Mouse (Mus musculus): ENCODE data around the gene Gap43. TPM values are rescaled to one million over a fixed set of nuclear protein-coding genes. Genes with fewer than 3 reads are reported as not detected.

Gap43 gene
- 14.8 and 14.9 TPM in 2 replicates for polyA plus RNA-seq (2014; fragmentation: Nextera tagmentation; extraction: Ambion mirVana)

DNA sequence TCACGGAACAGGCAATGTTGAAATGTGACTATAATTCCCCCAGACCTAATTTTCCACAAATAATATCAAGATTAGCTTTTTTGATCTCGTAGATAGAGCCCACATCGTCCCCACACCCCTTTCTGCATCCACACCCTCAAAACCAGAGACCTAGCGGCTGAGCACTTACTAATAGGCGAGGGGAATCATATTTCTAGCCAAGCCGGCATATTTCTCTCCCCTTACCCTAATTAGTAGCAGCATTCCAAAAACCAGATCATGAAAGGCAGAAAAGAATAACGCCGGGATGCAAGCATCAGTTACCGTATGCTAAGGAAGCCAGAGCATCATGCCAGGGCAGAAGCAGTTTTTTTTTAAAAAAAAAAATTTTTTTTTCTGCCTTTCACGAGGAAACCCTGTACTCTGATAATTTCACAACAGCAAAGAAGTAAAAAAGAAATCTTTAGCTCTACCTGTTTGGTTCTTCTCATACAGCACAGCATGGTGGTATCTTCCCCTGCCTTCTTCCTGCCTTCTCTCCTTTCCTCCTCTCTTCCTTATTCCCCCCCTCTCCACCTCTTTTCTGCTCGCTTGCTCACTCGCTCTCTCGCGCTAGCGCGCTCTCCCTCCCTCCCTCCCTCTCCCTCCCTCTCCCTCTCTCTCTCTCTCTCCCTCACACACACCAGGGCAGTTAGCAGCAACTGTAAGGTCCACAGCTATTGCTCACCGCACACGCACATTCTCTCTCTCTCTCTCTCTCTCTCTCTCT lies at the start of gene Gap43:
Gene Gap43, minus strand, starts transcription at position 631 of the 748 bp plus-strand sequence.
- H3K4me1 ChIP-seq (ENCODE audit: insufficient read depth), result 0 out of 2 replicates have a peak, but pooled peaks cover 3% of the 10 kb centered on the region

DNA sequence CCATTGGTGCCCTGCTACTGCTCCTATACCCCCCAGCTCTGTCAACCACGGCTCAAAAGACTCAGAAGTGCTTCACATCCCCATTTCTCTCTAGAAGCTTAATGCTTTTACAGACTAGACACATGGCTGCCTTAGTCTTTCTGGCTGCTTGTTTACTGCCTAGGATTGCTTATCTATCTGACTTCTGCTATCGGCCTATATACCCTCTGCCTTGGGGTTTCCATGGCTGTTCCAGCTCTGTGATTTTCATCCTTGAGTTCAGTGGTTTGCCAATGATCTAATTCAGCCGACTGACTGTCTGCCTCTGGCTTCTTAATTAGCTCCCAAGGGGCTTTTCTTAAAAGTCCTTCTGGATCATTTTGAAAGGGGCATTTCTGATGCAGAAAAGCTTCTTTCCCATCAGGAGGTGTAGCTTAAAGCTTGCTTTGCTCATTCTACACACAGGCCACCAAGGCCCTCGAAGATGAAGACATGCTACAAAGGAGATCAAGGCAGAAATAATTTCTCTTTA lies 40.9 kb upstream of the Gap43 start:
- no peaks in the 10 kb centered on the region for H3K9me3 ChIP-seq (ENCODE audit: low read depth, low read length)
- ATAC-seq (ENCODE audit: insufficient read depth) (no peak), DNase-seq (no peak)
- H3K4me3 ChIP-seq (ENCODE audit: low read depth, low read length), result no peak overlapping the region
- no peak for TF ChIP-seq CTCF (IDR thresholded peaks at IDR 0.05; ENCODE audit: low read depth)
- WGBS, result 62% methylated on average over 4 of the region's 4 CpGs
- no peaks in the 10 kb centered on the region for H3K4me1 ChIP-seq (ENCODE audit: insufficient read depth)
- no peak overlapping the region for H3K4me2 ChIP-seq
- no peaks in the 10 kb centered on the region for H3K27me3 ChIP-seq (ENCODE audit: insufficient read depth, low read length)
- no peak overlapping the region for H3K9ac ChIP-seq
- no peak overlapping the region for H3K27ac ChIP-seq (ENCODE audit: low read depth)
- H3K36me3 ChIP-seq (ENCODE audit: insufficient read depth), result no peaks in the 10 kb centered on the region

More for the DNA sequence above, at the start of gene Gap43:
- under 1% methylated on average over 18 of the region's 18 CpGs for WGBS
- H3K36me3 ChIP-seq (ENCODE audit: insufficient read depth), result no peaks in the 10 kb centered on the region
- H3K9ac ChIP-seq, result peak within 1 kb of the TSS; percentile 26; the same call in 1 of the 2 replicates
- peak within 1 kb of the TSS; percentile 28 for H3K4me3 ChIP-seq (ENCODE audit: low read depth, low read length)
- peak within 1 kb of the TSS; percentile 61 for H3K4me2 ChIP-seq
- ATAC-seq (ENCODE audit: insufficient read depth) (peak; percentile 72; the same call in 1 of the 2 replicates), DNase-seq (peak; percentile 28)
- H3K27ac ChIP-seq (ENCODE audit: low read depth), result no peak within 1 kb of the TSS
- no peaks in the 10 kb centered on the region for H3K9me3 ChIP-seq (ENCODE audit: low read depth, low read length)
- peaks cover 12% of the 10 kb centered on the region; the same call in 1 of the 2 replicates for H3K27me3 ChIP-seq (ENCODE audit: insufficient read depth, low read length)
- TF ChIP-seq CTCF (IDR thresholded peaks at IDR 0.05; ENCODE audit: low read depth), result no peak

DNA sequence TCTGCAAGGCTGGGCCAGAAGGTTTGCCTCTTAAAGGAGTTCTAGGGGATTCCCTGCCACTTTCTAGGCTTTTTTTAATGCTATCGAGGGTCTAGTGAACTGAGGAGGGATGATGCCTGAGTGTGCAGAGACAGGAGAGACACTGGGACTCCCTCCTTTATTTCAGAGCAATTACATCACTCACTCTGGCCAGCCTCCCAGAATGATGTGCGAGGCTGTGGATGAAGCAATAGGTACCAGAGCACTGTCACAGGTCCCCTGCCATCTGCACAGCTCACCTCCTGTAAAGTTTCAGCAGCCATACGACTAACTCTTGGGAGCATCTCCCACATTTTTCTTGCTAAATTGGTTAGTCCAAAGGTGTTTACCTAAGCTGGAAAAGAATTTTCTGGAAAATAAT lies 40.2 kb upstream of the Gap43 start:
- H3K27ac ChIP-seq (ENCODE audit: low read depth), result no peak overlapping the region
- H3K4me3 ChIP-seq (ENCODE audit: low read depth, low read length), result no peak overlapping the region
- H3K27me3 ChIP-seq (ENCODE audit: insufficient read depth, low read length), result no peaks in the 10 kb centered on the region
- no peaks in the 10 kb centered on the region for H3K9me3 ChIP-seq (ENCODE audit: low read depth, low read length)
- no peak for TF ChIP-seq CTCF (IDR thresholded peaks at IDR 0.05; ENCODE audit: low read depth)
- no peak overlapping the region for H3K9ac ChIP-seq
- no peak overlapping the region for H3K4me2 ChIP-seq
- no peak for DNase-seq
- no peaks in the 10 kb centered on the region for H3K4me1 ChIP-seq (ENCODE audit: insufficient read depth)
- H3K36me3 ChIP-seq (ENCODE audit: insufficient read depth), result no peaks in the 10 kb centered on the region
- 41% methylated on average over 3 of the region's 3 CpGs for WGBS
- no peak for ATAC-seq (ENCODE audit: insufficient read depth)

DNA sequence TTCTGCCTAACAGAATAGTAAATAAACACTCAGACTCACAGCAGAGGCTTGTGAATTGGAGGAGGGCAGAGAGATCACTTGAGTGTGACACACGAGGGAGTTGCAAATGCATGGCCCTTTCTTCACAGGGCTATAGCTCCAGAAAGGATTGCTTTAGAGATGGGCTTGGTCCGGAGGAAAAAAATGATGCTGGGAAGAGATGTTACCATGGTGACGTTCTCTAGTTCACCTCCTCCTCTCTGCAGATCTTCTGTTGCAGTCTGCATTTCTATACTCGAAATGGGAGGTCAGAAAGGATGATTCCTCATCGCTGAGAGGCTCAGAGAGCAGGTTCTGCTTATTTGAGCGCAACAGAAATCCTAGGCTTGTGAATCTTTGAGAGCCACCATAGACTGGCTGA lies 29.7 kb upstream of the Gap43 start:
- no peak for DNase-seq
- no peak overlapping the region for H3K9ac ChIP-seq
- no peak overlapping the region for H3K27ac ChIP-seq (ENCODE audit: low read depth)
- 72% methylated on average over 6 of the region's 6 CpGs for whole genome bisulfite sequencing
- no peak for ATAC-seq (ENCODE audit: insufficient read depth)
- H3K4me3 ChIP-seq (ENCODE audit: low read depth, low read length), result no peak overlapping the region
- H3K4me1 ChIP-seq (ENCODE audit: insufficient read depth), result no peaks in the 10 kb centered on the region
- no peak overlapping the region for H3K4me2 ChIP-seq
- no peaks in the 10 kb centered on the region for H3K27me3 ChIP-seq (ENCODE audit: insufficient read depth, low read length)
- no peak for TF ChIP-seq CTCF (IDR thresholded peaks at IDR 0.05; ENCODE audit: low read depth)
- H3K36me3 ChIP-seq (ENCODE audit: insufficient read depth), result no peaks in the 10 kb centered on the region
- no peaks in the 10 kb centered on the region for H3K9me3 ChIP-seq (ENCODE audit: low read depth, low read length)

DNA sequence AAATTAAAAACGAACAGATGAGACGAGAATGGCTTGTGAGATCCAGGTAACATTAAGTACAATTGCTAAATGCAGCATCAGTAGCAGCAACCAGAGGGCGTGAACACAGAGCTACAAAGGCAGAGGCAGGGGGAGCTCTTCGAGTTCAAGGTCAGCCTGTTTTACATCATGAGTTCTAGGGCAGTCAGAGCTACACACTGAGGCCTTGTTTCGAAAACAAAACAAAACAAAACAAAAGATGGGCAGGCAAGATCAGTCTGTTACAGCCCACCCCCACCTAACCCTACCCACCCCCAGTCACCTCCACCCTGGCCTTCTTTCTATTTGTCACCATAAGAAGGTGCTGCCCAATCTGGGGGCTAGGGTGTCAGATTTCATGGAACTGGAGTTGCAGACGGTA lies 28.9 kb upstream of the Gap43 start:
- no peak overlapping the region for H3K9ac ChIP-seq
- ATAC-seq (ENCODE audit: insufficient read depth), result no peak
- H3K4me3 ChIP-seq (ENCODE audit: low read depth, low read length), result no peak overlapping the region
- WGBS, result 84% methylated on average over 6 of the region's 6 CpGs
- DNase-seq, result no peak
- H3K9me3 ChIP-seq (ENCODE audit: low read depth, low read length), result no peaks in the 10 kb centered on the region
- H3K27me3 ChIP-seq (ENCODE audit: insufficient read depth, low read length), result no peaks in the 10 kb centered on the region
- H3K4me2 ChIP-seq, result no peak overlapping the region
- no peak for TF ChIP-seq CTCF (IDR thresholded peaks at IDR 0.05; ENCODE audit: low read depth)
- H3K4me1 ChIP-seq (ENCODE audit: insufficient read depth), result no peaks in the 10 kb centered on the region
- H3K36me3 ChIP-seq (ENCODE audit: insufficient read depth), result no peaks in the 10 kb centered on the region
- H3K27ac ChIP-seq (ENCODE audit: low read depth), result no peak overlapping the region

DNA sequence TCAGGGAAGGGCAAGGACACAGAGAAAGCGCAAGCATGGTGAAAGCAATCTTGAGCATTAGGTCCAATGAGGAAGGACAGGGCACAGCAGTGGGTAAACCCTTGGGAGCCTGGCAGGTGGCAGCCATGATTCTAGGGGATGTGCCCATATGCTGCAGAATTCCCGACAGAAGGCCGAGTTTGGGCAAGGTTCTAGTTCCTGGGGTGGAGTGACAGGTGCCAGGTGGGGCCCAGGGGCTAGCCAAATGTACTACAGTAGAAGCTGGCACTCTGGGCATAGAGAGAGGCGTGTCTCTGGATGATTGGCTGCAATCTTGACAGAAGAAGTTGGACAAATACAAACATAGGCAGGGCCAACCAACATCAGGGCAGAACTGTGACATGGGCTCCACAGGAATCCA lies 19.6 kb upstream of the Gap43 start:
- no peak overlapping the region for H3K27ac ChIP-seq (ENCODE audit: low read depth)
- no peak overlapping the region for H3K9ac ChIP-seq
- DNase-seq (no peak), ATAC-seq (ENCODE audit: insufficient read depth) (no peak)
- no peaks in the 10 kb centered on the region for H3K36me3 ChIP-seq (ENCODE audit: insufficient read depth)
- H3K4me2 ChIP-seq, result no peak overlapping the region
- WGBS, result 86% methylated on average over 4 of the region's 4 CpGs
- H3K4me3 ChIP-seq (ENCODE audit: low read depth, low read length), result no peak overlapping the region
- no peaks in the 10 kb centered on the region for H3K27me3 ChIP-seq (ENCODE audit: insufficient read depth, low read length)
- no peaks in the 10 kb centered on the region for H3K9me3 ChIP-seq (ENCODE audit: low read depth, low read length)
- no peak for TF ChIP-seq CTCF (IDR thresholded peaks at IDR 0.05; ENCODE audit: low read depth)
- no peaks in the 10 kb centered on the region for H3K4me1 ChIP-seq (ENCODE audit: insufficient read depth)

DNA sequence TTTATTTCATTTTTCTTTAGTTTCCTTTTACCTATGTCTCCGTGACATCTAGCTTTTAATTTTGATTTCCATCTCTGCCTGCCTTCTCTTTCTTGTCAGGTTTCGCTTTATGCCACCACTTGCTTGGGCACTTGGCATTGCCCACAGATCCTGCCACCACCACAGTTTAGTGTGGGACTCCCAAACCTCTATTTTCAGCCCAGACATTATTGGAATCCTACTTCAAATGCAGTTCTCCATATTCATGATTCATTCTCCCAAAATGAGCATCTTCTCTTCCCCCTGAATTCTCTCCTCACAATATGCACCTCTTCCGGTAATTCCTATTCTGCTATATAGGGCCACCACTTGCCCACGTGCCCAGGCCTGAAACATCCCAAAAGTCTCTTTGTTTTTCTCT lies 17.6 kb upstream of the Gap43 start:
- H3K4me1 ChIP-seq (ENCODE audit: insufficient read depth), result no peaks in the 10 kb centered on the region
- DNase-seq, result no peak
- H3K4me3 ChIP-seq (ENCODE audit: low read depth, low read length), result no peak overlapping the region
- WGBS, result 90% methylated on average over 4 of the region's 4 CpGs
- no peak overlapping the region for H3K4me2 ChIP-seq
- no peak overlapping the region for H3K27ac ChIP-seq (ENCODE audit: low read depth)
- no peak for TF ChIP-seq CTCF (IDR thresholded peaks at IDR 0.05; ENCODE audit: low read depth)
- H3K36me3 ChIP-seq (ENCODE audit: insufficient read depth), result no peaks in the 10 kb centered on the region
- no peak for ATAC-seq (ENCODE audit: insufficient read depth)
- H3K9ac ChIP-seq, result no peak overlapping the region
- no peaks in the 10 kb centered on the region for H3K27me3 ChIP-seq (ENCODE audit: insufficient read depth, low read length)
- no peaks in the 10 kb centered on the region for H3K9me3 ChIP-seq (ENCODE audit: low read depth, low read length)
